Mouse (Mus musculus) cerebellum, adult 2 months (tissue): ENCODE measurements around the gene Nup133.
A peak's percentile ranks its signal among the peaks of the same experiment; 100 is the strongest.

Source experiments
- CTCF ChIP-seq: fragments of 200-500 bp; IDR thresholded peaks from 2 replicates; pipeline ENCODE4 v1.5.1; 2011; ENCODE audit warnings: low read depth, mild to moderate bottlenecking, control low read depth, low read length, moderate library complexity, borderline replicate concordance; ENCODE audit not compliant: insufficient read depth
- POLR2A ChIP-seq: fragments of 200-500 bp; IDR thresholded peaks from 2 replicates; pipeline ENCODE4 v1.6.1; 2011; ENCODE audit warnings: low read length, control low read depth, borderline replicate concordance; ENCODE audit not compliant: insufficient read depth

GRCm38 (mm10) chr8:123982826-123983400 lies 33.8 kb upstream of the Nup133 start, which contains the start of gene Abcb10:
- TF ChIP-seq CTCF: no peak
- TF ChIP-seq POLR2A: peak; percentile 54
